Mouse (Mus musculus) gastrocnemius, adult 8-10 months (tissue): ENCODE results near the gene Ccdc175. TPM values are rescaled to one million over a fixed set of nuclear protein-coding genes. Genes with fewer than 3 reads are reported as not detected.

Experiments used
- microRNA-seq: library from miRNA; unstranded; fragments of <30 nt; microRNA quantifications from one replicate; pipeline ENCODE4 v1.2.0, GENCODE M21; 2022
- total RNA-seq, 4 experiments: library from RNA; stranded (reverse); gene quantifications; 2 replicates each; pipeline ENCODE4 v1.2.4; 2022

Gene Ccdc175
- total RNA-seq, 4 experiments from 2014 or later = not detected

Small RNA genes within 50 kb of the gene (microRNA-seq; reads per million reads assigned to microRNA genes)
- not detected for gene Gm24466

Other genes starting within 250 kb of the Ccdc175 start
- gene Gpr135, start 113.9 kb downstream of the Ccdc175 start, total RNA-seq = under 1 TPM; 0.07 to 0.19 (median 0.11) TPM
- 1 to 10 TPM in 3 of 4 experiments, under 1 TPM in 1; 0.48 to 1.7 (median 1.1) TPM for gene L3hypdh, start 99.6 kb downstream of the Ccdc175 start, total RNA-seq
- 10 to 100 TPM in 2 of 4 experiments, 1 to 10 TPM in 2; 8.5 to 12.7 (median 10.2) TPM for gene Jkamp, start 99.4 kb downstream of the Ccdc175 start, total RNA-seq
- 1 to 10 TPM; 1.1 to 3.2 (median 2.2) TPM for gene Rtn1, start 224.0 kb upstream of the Ccdc175 start, total RNA-seq